Mouse (Mus musculus): ENCODE measurements at regions not wholly inside any gene's neighbourhood (a gene's known extent, or its start where the extent isn't known, plus 50 kb on each side); places are given as distances from the start of the nearest gene placed in this dataset.

DNA sequence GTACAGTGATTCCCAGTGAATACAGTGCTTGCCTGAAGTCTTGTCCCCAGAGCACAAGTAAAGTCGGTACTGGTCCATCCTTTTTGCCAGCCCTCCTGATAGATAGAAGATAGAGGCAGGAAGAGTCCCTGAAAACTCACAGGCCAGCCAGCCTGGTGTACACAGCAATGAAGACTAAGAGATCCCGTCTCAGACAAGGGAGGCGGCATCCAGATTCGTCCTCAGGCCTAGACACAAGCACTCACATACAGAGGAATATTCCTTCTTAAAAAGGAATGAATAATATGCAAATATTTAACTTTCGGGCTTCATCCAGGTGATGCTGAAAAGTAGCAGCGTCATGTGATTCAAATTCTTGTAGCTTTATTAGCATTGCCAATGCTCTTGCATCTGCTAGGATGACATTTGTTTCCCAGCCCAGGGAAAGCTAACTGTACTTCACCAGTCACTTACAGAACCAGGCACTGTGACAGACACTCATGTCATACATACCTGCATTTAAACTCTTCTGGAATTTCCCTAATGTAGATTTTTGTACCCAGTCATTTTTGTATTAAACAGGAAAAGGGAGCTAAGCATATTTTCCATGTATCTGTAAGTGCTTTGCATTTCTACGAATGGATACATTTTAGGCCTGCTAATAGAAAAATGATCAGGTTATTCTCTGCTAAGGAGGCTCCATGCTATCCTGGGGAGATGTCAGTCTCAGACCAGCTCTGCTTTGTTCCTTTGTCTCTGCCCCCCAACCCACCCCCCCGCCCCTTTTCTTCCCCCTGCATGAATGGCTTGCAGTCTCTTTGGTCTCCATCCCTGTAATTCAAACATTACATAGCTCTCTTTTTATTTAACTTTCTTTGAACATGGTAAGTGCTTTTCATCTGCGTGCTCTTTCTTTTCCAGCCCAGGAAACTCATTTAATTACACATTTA lies 162.5 kb upstream of the Gm9747 start:
- DNase-seq = no peak

DNA sequence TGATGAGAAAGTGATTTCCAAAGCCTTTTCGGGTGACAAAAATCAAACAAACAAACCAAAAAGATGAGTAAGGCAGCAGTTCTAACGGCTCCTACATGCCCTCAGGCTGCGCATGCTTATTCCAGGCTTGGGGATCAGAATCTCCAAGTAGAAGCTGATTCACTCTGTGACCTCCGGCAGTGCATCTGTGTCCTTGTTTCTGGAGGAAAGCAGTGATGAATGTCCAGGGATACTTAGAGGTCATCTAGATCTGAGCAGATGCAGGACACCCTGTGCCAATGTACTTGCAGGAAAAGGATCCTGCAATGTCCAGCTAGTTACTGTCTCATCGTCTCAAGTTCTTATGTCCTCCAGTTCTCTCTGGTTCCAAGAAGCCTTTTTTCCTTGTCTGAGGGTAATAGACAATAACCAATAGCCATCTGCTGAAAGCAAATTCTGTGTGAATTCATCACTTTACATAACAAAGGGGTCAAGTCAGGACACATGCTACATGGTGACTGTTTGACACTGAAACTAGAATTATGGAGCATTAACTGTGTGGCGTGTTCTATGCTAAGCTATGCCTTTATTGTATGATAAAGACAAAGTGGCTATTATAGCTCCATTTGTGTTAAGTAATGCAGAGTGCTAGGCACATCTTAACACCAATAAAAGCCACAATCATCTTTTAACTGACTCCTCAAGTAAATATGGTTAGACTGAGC lies 143.6 kb upstream of the Gm9747 start:
- no peak for DNase-seq

DNA sequence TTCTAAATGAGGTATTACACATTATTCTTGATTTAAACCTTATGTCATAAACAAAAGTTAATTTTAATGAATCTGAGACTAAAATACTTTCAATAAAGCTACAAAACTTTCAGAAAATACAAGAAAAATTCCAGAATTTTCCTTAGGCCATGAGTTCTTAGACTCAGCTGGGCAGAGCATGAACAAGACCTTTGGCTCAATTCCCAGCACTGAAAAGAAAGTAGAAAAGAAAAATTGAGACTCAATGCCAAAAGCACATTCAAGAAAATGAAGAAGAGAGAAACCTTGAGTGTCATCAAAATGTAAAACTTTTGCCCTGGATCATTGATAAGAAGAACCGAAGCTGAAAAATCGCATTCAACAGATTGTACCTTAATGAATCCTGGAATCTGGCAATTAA lies 137.8 kb upstream of the Gm9747 start:
- no peak for DNase-seq

DNA sequence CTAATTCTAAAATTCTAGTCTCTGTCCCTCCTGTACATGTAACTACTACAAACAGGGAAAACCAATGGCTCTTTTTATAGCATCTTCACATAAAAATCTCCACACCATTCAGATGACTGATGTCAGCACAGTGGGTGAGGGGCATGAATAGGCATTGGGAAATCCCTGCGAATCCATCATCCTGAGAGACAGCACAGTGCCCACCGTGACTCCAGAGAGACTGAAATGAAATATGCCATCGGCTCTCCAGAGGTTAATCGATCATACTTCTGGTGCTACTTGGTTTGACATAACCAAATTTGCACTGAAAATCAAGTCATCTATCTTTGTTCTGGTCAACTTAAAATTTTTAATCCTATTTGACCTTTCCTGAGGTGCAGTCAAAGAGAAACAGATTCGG lies 126.2 kb upstream of the Gm9747 start:
- DNase-seq = no peak

DNA sequence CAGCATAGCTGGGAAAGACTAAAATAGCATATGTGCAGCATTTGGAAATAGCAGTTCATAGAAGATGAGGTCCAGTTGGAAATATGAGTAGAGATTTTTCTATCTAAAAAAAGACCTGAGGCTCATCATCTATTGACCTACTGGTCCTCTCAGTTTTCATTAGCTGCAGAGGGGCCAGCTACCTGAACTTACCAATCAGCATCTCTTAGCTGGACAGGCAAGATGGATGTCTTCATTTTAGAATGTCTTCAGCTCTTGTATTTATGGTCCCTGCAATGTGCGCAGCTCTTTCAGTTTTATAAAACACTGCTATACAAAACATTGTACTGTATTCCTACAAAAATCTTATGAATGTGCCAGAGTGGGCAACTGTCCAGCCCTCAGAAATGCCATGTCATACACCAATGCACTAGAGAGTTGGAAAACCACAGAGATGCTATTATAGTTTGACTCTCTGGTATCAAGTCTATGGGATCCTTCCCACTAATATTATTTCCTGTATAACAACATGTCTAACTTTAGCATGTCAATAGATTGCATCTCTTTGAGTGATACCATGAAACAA lies 122.8 kb upstream of the Gm9747 start:
- DNase-seq = no peak

DNA sequence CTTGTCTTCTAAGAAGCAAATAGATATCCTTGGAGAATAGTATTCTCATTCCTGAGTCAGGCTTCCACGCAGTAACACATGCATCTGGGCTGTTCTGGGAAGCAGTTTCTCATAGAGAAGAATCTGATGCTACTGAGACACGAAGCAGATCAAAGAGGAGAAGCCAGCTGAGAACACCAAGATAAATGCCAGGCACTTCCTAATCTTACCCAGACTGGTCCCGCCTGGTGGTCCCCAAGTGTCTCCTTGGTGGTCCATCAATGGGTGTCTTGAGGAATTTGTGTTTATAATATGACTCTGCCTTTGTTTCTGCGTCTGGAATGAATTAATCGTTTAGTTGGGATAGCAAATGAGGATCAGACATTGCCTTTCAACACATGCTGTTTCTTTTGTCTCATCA lies 120.5 kb upstream of the Gm9747 start:
- no peak for DNase-seq

DNA sequence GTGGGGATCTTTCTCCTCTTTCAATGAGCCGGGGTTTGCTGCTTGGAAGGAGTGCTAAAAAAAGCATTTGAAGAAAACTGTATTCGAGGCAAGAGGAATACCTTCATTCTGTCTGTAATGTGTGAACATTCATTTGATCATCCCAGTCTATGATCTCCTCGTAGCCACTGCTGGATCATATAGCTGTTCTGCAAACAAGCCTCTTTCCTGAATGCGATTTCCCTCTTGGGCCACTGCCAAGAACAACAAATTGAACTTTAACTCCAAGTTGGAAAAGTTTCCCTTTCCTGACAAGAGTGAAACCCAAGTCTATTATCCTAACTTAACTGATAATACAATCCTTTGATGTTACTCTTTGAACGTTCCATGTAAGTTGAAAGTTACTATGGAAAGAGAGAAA lies 108.4 kb upstream of the Gm9747 start:
- peak; percentile 50 for DNase-seq

DNA sequence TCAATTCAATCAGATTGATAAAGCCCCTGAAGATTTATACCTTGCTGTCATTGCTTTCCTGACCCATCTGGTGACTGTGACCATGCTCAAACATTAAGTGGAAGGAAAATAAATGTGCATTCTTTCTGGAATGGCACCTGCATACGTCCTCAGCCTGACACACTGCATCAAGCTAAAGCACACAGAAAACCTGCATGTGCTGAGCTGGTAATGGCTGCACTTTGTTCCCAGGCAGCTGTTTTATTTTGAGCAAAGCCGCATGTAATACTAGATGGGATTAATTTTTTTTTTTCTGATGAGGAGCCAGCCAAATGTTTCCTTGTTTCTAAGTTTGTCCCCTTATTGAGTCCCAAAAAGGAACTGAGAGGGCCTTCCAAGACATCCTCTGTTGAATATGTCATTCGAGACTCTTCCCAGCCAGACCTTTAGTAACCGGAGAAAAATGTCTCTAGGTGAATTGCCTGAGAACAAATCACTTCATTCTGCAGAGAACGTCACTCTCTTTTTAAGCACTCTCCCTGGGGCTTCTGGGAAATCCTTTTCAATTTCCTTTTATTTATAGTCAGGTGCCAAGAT lies 103.1 kb upstream of the Gm9747 start:
- DNase-seq = no peak

DNA sequence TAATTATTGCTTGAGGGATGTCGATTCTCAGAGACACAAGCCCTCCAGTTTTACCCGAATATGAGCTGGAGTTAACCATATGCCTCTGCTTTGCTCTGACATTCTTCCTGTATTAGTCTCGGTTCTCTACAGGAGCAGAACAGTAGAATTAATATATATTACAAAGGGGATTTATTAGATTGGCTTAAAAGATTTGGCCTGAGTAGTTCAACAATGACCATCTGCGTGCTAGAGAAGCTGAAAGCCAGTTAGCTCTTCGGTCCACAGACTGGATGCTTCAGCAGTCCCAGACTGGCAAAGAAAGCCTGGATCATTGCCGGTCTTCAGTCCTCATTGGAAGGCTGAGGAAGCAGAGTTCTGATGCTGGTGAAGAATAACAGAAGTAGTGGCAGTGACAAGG lies 100.4 kb upstream of the Gm9747 start:
- no peak for DNase-seq

DNA sequence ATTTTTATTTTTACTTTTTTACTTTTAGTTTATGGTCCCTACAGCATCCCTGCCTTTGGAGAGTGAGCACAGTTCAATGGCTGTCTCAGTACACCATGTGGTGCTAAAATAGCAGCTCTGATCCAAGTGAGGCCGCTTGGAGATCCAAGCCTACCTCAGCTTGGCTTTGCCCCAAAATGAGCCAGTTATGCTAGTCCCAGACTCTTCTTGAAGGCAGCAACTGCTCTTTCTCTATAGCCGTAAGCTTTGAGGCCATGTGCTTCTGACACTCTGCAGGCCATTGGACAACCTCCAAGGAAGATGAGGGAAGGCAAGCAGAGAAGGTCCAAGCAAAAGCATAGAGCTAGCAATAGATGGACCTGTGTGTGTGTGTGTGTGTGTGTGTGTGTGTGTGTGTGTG lies 98.0 kb upstream of the Gm9747 start:
- no peak for DNase-seq

DNA sequence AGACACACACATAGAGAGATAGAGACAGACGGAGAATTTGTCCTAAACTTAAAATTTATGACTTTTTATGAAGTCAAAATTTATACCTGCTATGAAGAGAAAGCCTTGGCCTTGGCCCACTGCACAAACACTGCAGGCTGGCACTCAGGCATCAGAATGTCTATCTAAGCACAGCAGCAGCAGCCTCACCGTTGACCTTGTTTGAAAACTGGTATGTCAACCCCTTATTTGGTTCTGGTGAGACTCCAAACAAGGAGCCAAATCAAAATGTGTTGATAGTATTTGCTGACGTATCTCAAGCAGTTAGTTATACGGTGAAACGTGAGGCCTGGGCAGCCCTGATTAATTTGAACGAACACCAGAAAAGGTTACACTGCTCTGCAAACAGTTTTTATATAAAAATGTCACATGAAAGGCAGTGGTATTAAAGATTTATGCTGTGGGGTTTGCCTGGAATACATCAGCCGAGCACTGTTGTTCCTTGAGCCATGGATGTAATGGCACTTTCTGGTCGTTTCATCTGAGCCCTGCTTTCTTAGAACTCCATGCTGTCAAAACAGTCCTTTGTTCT lies 97.1 kb upstream of the Gm9747 start:
- DNase-seq = no peak

DNA sequence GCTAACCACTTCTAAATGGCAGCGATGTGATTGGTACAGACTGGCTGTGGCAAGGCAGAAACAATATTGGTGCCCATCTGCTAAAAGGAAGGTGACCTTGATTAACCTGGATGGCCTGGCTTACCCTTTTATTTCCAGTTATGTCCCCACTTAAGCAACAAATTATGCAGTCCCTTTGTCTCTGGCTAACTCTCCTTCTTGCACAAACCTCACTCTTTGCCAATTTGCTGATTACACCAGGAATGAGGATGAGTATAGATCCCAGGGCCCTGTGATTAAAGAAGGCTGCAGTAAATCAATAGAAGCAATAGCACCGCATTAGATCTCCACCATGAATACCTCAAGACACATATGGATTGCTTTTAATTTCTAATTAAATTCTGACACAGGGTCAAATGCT lies 87.7 kb upstream of the Gm9747 start:
- no peak for DNase-seq

DNA sequence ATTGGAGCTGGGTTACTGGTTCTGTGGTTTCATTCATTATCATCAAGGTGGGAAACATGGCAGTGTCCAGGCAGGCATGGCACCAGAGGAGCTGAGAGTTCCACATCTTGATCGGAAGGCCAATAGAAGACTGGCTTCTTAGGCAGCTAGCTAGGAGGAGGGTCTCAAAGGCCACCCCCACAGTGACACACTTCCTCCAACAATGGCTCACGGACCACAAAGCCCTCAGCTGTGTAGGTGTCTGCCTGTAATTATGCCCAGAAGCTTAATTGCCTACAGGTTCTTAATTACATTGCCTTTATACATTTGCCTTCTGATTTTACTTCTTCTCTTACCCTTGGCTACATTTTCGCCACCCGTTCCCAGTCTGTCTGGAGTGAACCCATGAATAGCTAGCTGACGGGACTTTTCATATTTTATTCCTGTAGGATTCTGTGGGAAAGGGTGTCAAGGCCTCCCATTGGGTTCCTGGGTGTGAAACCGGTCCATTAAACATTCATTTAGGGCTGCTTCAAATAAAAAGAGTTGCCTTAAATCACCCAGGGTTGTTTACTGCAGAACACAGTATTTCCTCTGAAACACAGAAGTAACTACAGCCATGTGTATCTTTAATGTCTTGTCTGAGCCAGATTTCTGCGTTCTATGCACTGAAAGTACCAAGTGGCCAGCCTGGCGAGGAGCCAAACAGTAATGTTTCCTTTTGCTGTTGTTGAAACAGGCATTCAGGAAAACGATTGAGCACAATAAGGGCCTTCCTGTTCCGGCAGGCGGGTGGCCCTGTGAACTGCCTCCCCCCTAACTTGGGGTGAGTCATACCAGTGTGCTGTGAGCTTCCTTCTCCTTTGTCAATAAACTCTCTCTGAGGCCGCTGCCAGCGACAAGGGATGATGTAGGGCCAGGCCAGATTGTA lies 82.4 kb upstream of the Gm9747 start:
- peak; percentile 80 for DNase-seq

DNA sequence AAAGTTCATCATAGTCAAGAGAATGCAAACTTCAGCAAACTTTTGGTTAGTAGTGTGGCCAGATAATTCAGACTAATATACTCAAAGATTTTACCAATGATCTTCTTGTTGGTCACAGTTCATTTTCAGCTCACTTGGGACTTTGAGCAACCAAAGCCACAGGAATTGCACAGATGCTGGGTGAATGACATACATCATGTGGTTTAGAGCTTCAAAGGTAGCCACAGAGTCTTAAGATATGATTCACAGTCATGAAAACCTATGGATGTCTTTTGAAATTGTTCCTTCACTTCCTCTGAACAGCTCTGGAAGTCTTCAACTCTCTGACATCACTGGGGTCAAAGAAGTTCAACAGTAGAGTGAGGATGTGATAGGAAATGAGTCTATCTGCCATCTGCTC lies 77.0 kb upstream of the Gm9747 start:
- no peak for DNase-seq

DNA sequence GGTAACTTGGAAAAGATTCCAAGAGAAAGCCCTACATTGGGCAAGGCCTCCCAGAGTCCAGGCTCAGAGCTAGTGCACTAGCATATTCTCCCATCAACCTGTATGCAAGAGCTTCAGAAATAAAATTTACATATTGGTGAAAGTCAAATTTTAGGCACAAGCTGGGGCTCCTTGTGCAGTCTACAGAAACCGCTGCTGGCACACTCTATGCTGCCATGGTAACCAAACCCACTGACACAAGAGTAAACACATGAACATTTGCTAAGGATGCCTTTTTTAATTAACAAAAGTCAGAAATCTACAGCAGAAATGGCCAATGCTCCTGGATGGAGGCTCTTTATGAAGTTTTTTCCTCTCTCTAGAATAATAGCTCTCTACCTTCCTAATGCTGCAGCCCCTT lies 75.9 kb upstream of the Gm9747 start:
- no peak for DNase-seq

DNA sequence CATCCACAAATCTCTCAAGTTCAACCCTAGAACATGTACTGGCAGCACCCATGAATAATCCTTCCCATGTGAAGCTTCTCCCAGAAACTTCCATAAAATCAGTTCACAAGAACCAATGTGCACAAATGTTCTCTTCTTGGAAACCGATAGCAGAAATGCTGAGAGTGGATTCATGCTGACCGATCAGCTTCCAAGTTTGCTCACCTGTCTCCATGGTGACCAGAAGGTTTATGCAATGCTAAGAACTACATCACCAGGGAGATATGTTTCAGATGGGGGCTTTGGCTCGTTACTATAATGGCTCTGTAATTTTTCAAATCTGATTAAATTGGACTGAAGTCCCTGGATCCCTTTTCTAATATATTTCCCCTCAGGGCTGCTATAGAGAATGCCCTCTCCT lies 74.4 kb upstream of the Gm9747 start:
- DNase-seq = no peak

DNA sequence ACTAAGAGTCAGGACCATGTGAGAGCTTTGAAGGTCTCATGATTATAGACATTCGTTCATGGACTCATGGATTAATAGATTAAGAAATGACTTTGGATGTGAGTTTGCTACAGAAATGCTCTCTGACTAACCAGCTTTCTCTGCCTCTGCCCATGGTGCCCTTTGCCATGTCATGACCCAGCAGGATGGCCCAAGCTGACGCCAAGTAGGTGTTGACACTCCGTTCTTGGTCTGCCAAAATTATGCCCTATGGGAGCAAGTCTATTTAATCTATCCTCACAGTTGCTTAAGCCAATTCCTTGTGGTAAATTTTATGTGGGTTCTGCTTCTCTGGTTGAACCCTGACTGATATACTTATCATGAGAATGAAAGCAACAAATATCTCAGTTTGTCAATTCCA lies 73.7 kb upstream of the Gm9747 start:
- no peak for DNase-seq

DNA sequence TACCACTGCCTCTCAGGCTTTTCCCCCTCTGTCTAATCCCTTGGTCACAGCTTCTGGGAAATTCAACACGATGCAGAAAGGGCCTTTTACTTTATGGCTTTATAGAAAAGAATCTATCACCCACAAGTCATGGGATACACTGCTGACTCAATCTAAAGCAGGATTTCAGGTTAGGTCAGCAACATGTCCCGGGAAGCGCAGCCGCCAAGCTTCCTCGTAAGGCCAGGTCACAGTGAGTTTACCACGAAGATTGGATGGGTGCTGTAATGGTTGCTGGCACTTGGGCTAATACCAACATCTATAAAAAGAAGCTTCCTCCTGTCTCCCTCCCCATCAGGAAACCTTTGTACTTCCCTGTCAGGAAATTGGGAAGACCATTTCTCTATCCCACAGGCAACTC lies 70.0 kb upstream of the Gm9747 start:
- DNase-seq = no peak

DNA sequence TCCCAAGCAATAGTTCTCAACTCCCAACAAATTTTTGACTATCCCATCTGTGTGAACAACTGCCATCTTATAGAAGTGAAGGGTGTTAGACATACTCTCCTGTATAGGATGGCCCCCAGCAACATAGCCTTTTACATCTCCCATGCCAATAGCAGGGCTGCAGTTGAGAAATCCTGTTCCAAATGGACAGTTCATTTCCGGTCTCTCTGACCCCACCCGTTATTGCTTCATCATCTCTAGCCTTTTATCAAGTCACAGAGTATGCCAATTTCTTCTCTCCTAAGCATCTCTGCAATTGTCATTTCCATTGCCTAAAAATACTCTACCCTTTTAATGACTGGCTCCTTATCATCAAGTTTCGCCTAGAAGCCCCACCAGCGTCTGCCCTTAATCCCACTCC lies 64.8 kb upstream of the Gm9747 start:
- DNase-seq = no peak

DNA sequence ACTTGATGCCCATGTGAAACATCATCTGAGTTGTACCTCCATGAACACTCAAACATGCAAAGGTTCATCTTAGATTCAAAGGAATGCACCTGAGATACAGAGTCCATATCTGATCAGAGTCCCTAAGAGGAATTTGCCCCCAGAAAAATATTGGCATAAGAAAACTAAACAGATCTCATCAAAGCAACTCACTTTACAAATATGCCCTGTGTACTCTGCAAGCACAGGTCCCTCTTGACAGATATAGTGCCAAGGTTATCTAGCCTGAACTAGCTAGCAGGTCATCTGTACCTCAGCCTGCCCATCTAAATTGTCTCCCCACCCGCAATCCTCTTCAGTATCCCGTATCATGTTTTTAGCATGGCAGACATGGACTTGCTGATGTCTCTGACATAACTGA lies 64.0 kb upstream of the Gm9747 start:
- DNase-seq = no peak

DNA sequence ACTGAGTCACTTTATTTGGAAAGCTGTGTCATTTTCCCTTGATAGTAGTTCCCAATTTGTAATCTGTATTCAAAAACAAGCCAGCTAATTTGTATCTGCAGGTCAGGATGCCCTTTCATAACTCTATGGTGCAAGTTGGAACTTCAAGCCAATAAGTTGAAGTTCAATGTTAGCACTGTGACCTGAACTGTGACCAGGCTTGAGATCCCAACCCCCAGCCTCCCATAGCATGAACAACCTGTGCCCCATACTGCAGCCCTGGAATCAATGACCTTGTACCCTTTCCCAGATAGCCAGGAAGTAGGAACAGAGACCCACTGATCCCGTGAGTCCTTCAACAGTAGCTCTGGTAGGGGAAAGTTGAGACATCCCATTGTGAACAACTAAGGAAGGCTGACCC lies 52.5 kb upstream of the Gm9747 start:
- DNase-seq = no peak

Measured in kidney, postnatal 10 days (tissue).